Mouse (Mus musculus): ENCODE data around the gene Cars2.

DNA sequence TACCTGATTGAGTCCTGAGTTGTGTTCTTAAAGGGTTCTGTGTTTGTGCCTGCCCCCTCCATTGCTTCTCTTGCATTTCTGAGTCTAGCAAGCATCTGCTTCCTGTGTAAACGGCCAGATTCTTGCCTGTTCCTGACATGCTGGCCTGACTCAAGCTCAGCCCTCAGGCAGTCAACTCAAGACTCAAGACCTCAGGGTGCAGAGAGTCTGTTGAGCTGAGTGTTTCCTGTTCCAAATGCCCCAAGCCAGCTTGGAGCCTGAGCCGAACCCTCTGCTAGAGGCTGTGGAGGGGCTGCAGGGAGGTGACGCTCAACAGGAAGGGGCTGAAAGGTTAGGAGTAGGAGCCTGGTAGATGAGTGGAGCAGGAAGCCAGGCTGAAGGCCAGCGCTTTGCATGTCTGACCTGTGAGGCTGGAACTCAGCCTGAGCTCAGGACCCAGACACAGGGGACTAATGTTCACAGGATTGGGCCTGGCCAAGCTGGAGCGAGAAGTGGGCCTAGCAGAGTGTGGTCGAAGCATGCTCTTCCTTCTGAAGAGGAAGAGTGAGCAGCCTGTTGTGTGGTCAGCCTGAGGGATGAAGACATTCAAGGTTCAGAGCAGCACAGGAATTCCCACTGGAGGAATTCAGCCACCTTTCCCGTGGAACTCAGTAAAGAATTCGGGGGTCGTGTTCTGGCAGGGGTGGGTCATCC is 24.5 kb upstream of the Cars2 start:
- TF ChIP-seq TCF12 (IDR thresholded peaks at IDR 0.05; ENCODE audit: low read depth, low read length), result no peak
- TF ChIP-seq POLR2A (IDR thresholded peaks at IDR 0.05; ENCODE audit: low read depth, low read length), result no peak
- TF ChIP-seq SIN3A (IDR thresholded peaks at IDR 0.05; ENCODE audit: low read length), result no peak
- TF ChIP-seq ZNF384 (IDR thresholded peaks at IDR 0.05; ENCODE audit: low read depth, low read length), result no peak
- TF ChIP-seq JUND (conservative IDR thresholded peaks at IDR 0.05; ENCODE audit: low read depth, low read length), result no peak
- no peak for TF ChIP-seq CHD2 (IDR thresholded peaks at IDR 0.05; ENCODE audit: low read length)
- TF ChIP-seq RAD21 (IDR thresholded peaks at IDR 0.05; ENCODE audit: low read depth, low read length), result no peak

All from CH12.LX (cell line).